Mouse (Mus musculus): ENCODE measurements around the gene Zfp423. TPM values are rescaled to one million over a fixed set of nuclear protein-coding genes. Genes with fewer than 3 reads are reported as not detected.

Zfp423 gene
- polyA plus RNA-seq, 1 experiment: 38.1 TPM

- H3K27me3 ChIP-seq (ENCODE audit: control insufficient read depth, insufficient read depth, low read length): no peaks in the 10 kb centered on the region
- H3K4me3 ChIP-seq (replicated peaks; ENCODE audit: insufficient read depth, low read depth, low read length): no peak overlapping the region
- 71% methylated on average over 7 of the region's 7 CpGs for WGBS
- TF ChIP-seq CTCF (IDR thresholded peaks at IDR 0.05; ENCODE audit: borderline replicate concordance, insufficient read depth, low read depth, low read length) (no peak), POLR2A (IDR thresholded peaks at IDR 0.05; ENCODE audit: borderline replicate concordance, insufficient read depth, low read length) (no peak)
- no peaks in the 10 kb centered on the region; the same call in 1 of the 2 replicates for H3K4me1 ChIP-seq (ENCODE audit: control insufficient read depth, insufficient read depth, low read length)
- DNase-seq: no peak
- H3K27ac ChIP-seq (ENCODE audit: insufficient read depth, low read length): no peak overlapping the region
These were observed 224.9 kb downstream of the Zfp423 start for GRCm38 (mm10) chr8:87734496-87734895.

GRCm38 (mm10) chr8:87731062-87731461, 228.3 kb downstream of the Zfp423 start:
- WGBS: 94% methylated on average over 12 of the region's 12 CpGs
- Histone ChIP-seq H3K4me1 (ENCODE audit: control insufficient read depth, insufficient read depth, low read length) (no peaks in the 10 kb centered on the region; the same call in 1 of the 2 replicates), H3K4me3 (replicated peaks; ENCODE audit: insufficient read depth, low read depth, low read length) (no peak overlapping the region), H3K27ac (ENCODE audit: insufficient read depth, low read length) (no peak overlapping the region), H3K27me3 (ENCODE audit: control insufficient read depth, insufficient read depth, low read length) (no peaks in the 10 kb centered on the region)
- TF ChIP-seq POLR2A (IDR thresholded peaks at IDR 0.05; ENCODE audit: borderline replicate concordance, insufficient read depth, low read length) (no peak), CTCF (IDR thresholded peaks at IDR 0.05; ENCODE audit: borderline replicate concordance, insufficient read depth, low read depth, low read length) (no peak)
- no peak for DNase-seq

GRCm38 (mm10) chr8:87723015-87723414, 236.4 kb downstream of the Zfp423 start:
- peaks cover under 1% of the 10 kb centered on the region; the same call in 1 of the 2 replicates for H3K4me1 ChIP-seq (ENCODE audit: control insufficient read depth, insufficient read depth, low read length)
- H3K4me3 ChIP-seq (replicated peaks; ENCODE audit: insufficient read depth, low read depth, low read length): no peak overlapping the region
- no peaks in the 10 kb centered on the region for H3K27me3 ChIP-seq (ENCODE audit: control insufficient read depth, insufficient read depth, low read length)
- DNase-seq: no peak
- 66% methylated on average over 8 of the region's 8 CpGs for WGBS
- H3K27ac ChIP-seq (ENCODE audit: insufficient read depth, low read length): no peak overlapping the region
- no peak for TF ChIP-seq CTCF (IDR thresholded peaks at IDR 0.05; ENCODE audit: borderline replicate concordance, insufficient read depth, low read depth, low read length)
- no peak for TF ChIP-seq POLR2A (IDR thresholded peaks at IDR 0.05; ENCODE audit: borderline replicate concordance, insufficient read depth, low read length)

- Histone ChIP-seq H3K27me3 (ENCODE audit: control insufficient read depth, insufficient read depth, low read length) (no peaks in the 10 kb centered on the region), H3K27ac (ENCODE audit: insufficient read depth, low read length) (no peak overlapping the region), H3K4me1 (ENCODE audit: control insufficient read depth, insufficient read depth, low read length) (peaks cover 6% of the 10 kb centered on the region; the same call in 1 of the 2 replicates), H3K4me3 (replicated peaks; ENCODE audit: insufficient read depth, low read depth, low read length) (no peak overlapping the region)
- 74% methylated on average over 27 of the region's 27 CpGs for WGBS
- TF ChIP-seq CTCF (IDR thresholded peaks at IDR 0.05; ENCODE audit: borderline replicate concordance, insufficient read depth, low read depth, low read length): no peak
- no peak for TF ChIP-seq POLR2A (IDR thresholded peaks at IDR 0.05; ENCODE audit: borderline replicate concordance, insufficient read depth, low read length)
- DNase-seq: no peak
These were observed 240.1 kb downstream of the Zfp423 start for GRCm38 (mm10) chr8:87719137-87719815.

GRCm38 (mm10) chr8:87717445-87717844, 241.9 kb downstream of the Zfp423 start:
- Histone ChIP-seq H3K27me3 (ENCODE audit: control insufficient read depth, insufficient read depth, low read length) (no peaks in the 10 kb centered on the region), H3K4me3 (replicated peaks; ENCODE audit: insufficient read depth, low read depth, low read length) (no peak overlapping the region), H3K4me1 (ENCODE audit: control insufficient read depth, insufficient read depth, low read length) (peaks cover 6% of the 10 kb centered on the region; the same call in 1 of the 2 replicates), H3K27ac (ENCODE audit: insufficient read depth, low read length) (no peak overlapping the region)
- no peak for TF ChIP-seq POLR2A (IDR thresholded peaks at IDR 0.05; ENCODE audit: borderline replicate concordance, insufficient read depth, low read length)
- no peak for TF ChIP-seq CTCF (IDR thresholded peaks at IDR 0.05; ENCODE audit: borderline replicate concordance, insufficient read depth, low read depth, low read length)
- WGBS: 87% methylated on average over 5 of the region's 5 CpGs
- DNase-seq: no peak

- DNase-seq: no peak
- TF ChIP-seq CTCF (IDR thresholded peaks at IDR 0.05; ENCODE audit: borderline replicate concordance, insufficient read depth, low read depth, low read length) (no peak), POLR2A (IDR thresholded peaks at IDR 0.05; ENCODE audit: borderline replicate concordance, insufficient read depth, low read length) (no peak)
- H3K27me3 ChIP-seq (ENCODE audit: control insufficient read depth, insufficient read depth, low read length): no peaks in the 10 kb centered on the region
- H3K4me3 ChIP-seq (replicated peaks; ENCODE audit: insufficient read depth, low read depth, low read length): no peak overlapping the region
- no peak overlapping the region for H3K27ac ChIP-seq (ENCODE audit: insufficient read depth, low read length)
- peaks cover 8% of the 10 kb centered on the region for H3K4me1 ChIP-seq (ENCODE audit: control insufficient read depth, insufficient read depth, low read length)
- 55% methylated on average over 9 of the region's 9 CpGs for WGBS
These were observed 242.6 kb downstream of the Zfp423 start for GRCm38 (mm10) chr8:87716726-87717248.

GRCm38 (mm10) chr8:87715731-87716682, 243.4 kb downstream of the Zfp423 start:
- H3K4me1 ChIP-seq (ENCODE audit: control insufficient read depth, insufficient read depth, low read length): peaks cover 9% of the 10 kb centered on the region
- H3K27me3 ChIP-seq (ENCODE audit: control insufficient read depth, insufficient read depth, low read length): no peaks in the 10 kb centered on the region
- TF ChIP-seq POLR2A (IDR thresholded peaks at IDR 0.05; ENCODE audit: borderline replicate concordance, insufficient read depth, low read length): no peak
- peak; percentile 84 for TF ChIP-seq CTCF (IDR thresholded peaks at IDR 0.05; ENCODE audit: borderline replicate concordance, insufficient read depth, low read depth, low read length)
- peak; percentile 73 to 81 for DNase-seq
- 44% methylated on average over 24 of the region's 24 CpGs for WGBS
- no peak overlapping the region for H3K27ac ChIP-seq (ENCODE audit: insufficient read depth, low read length)
- no peak overlapping the region for H3K4me3 ChIP-seq (replicated peaks; ENCODE audit: insufficient read depth, low read depth, low read length)

All from cerebellum, adult 2 months (tissue).